Mouse (Mus musculus): ENCODE measurements around the gene Srgap3.

DNA sequence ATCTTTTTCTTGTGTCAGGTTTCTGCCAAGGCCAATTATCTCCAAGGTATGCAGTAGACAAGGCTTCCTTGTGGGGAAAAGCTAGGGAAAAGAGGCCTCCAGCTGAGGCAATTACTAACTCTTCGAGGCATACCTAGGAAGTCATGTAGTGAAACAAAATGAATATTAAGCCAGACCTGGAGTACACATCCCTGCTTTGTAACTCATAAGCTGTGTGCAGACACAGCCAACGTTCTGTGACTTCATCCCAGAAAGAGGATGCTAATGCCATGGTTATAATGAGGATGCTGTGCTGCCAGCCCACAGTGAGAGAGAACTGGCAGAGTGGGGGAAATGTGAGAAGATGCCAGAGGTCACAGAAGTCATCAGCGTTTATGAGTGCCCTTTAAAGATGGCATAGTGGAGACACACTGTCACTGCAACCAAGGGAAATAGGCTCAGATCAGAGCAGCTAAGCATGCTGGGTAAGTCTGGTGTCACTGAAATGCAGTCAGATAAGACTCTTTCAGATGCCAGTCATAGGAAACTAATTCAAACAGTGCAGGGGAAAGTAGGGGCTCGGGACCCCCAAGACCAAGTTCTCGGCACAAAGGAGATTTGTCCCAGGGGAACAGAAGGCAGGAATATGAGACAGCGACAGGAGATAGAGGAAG lies 24.2 kb upstream of the Srgap3 start:
- no peak for TF ChIP-seq CTCF (IDR thresholded peaks at IDR 0.05; ENCODE audit: low read depth)
- no peak for TF ChIP-seq EP300 (IDR thresholded peaks at IDR 0.05; ENCODE audit: low read depth)
